Mouse (Mus musculus) adrenal gland, adult (tissue): ENCODE data around the gene Zfp36.
"Not testable (repeated sequence)": the region's sequence is repeated elsewhere in the genome, so short reads cannot be mapped to it uniquely, and the experiment has no call there.

Experiments used
- DNase-seq, 2 experiments: peaks; one replicate each; pipeline ENCODE4 v3.0.0; 2022 to 2023; ENCODE audit warnings: low spot score in 1 of 2; ENCODE audit not compliant: inconsistent age in 2 of 2

Zfp36 gene

GRCm38 (mm10) chr7:28380237-28381016 lies at the start of gene Zfp36:
Zfp36 (minus strand) TSS chr7:28380253.
- no peak for DNase-seq

GRCm38 (mm10) chr7:28427738-28428137 lies 47.7 kb upstream of the Zfp36 start:
- no peak for DNase-seq

GRCm38 (mm10) chr7:28423018-28423417 lies 43.0 kb upstream of the Zfp36 start:
- DNase-seq: no peak

- DNase-seq: no peak
These were observed 39.4 kb upstream of the Zfp36 start for GRCm38 (mm10) chr7:28419416-28419815.

GRCm38 (mm10) chr7:28418096-28418670 lies 38.1 kb upstream of the Zfp36 start:
- DNase-seq: peak; percentile 44 to 77

GRCm38 (mm10) chr7:28417368-28417767 lies 37.3 kb upstream of the Zfp36 start:
- peak in 1 of 2 experiments; percentile 56 for DNase-seq

GRCm38 (mm10) chr7:28412826-28413225 lies 32.8 kb upstream of the Zfp36 start:
- DNase-seq: no peak

- peak; percentile 86 to 93 for DNase-seq
These were observed 30.9 kb upstream of the Zfp36 start for GRCm38 (mm10) chr7:28410841-28411475.

- no peak for DNase-seq
These were observed 21.9 kb upstream of the Zfp36 start for GRCm38 (mm10) chr7:28401942-28402341.

GRCm38 (mm10) chr7:28401030-28401429 lies 21.0 kb upstream of the Zfp36 start:
- no peak for DNase-seq

- DNase-seq: no peak
These were observed 18.8 kb upstream of the Zfp36 start for GRCm38 (mm10) chr7:28398696-28399340.

GRCm38 (mm10) chr7:28398000-28398399 lies 17.9 kb upstream of the Zfp36 start:
- no peak for DNase-seq

- DNase-seq: no peak
These were observed 15.4 kb upstream of the Zfp36 start for GRCm38 (mm10) chr7:28395425-28395824.

GRCm38 (mm10) chr7:28393272-28393951 lies 13.4 kb upstream of the Zfp36 start:
- peak in 1 of 2 experiments; percentile 15 for DNase-seq

- DNase-seq: peak; percentile 98 to 99
These were observed 12.6 kb upstream of the Zfp36 start, which contains the start of the genes Med29 and Paf1 for GRCm38 (mm10) chr7:28392429-28393271. Med29 (minus strand) TSS chr7:28392708. Paf1 (plus strand) TSS chr7:28392951.

- peak; percentile 53 to 68 for DNase-seq
These were observed 10.3 kb upstream of the Zfp36 start for GRCm38 (mm10) chr7:28390331-28390730.

GRCm38 (mm10) chr7:28387384-28387783 lies 7.3 kb upstream of the Zfp36 start:
- not testable (repeated sequence) for DNase-seq

- DNase-seq: not testable (repeated sequence)
These were observed 6.8 kb upstream of the Zfp36 start for GRCm38 (mm10) chr7:28386877-28387276.

GRCm38 (mm10) chr7:28386462-28386861 lies 6.4 kb upstream of the Zfp36 start:
- peak; percentile 82 to 92 for DNase-seq

GRCm38 (mm10) chr7:28386007-28386406 lies 6.0 kb upstream of the Zfp36 start:
- DNase-seq: peak in 1 of 2 experiments; percentile 60
